Mouse (Mus musculus): Measurements from ENCODE around the gene Phf21a.

DNA sequence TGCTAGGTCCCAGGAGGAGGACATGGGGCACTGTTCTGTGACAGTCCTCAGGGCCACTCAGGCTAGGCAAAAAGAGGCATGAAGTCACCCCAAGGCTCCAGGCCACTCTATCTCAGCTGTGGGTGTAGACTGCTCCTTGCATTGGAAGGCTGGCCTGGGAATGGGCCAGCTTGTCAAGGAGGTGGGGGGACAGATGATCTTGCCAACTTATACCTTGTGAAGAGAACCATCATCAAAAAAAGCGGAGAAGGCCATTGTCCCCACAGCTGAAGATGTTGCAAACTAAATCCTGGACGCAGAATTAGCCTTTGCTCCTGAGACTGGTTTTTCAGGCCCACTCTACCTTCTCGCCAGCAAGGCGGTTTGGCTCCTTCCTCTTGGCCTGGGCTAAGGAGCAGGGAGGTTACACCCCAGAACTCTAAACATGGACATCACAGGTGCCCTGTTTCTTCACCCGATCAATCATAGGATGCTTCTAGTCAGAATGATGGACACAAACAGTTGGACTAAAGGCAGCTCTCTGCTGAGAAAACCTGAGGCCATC, 310.9 kb downstream of the Phf21a start:
- TF ChIP-seq CTCF (IDR thresholded peaks at IDR 0.05; ENCODE audit: low read depth) (no peak), EP300 (IDR thresholded peaks at IDR 0.05; ENCODE audit: low read depth) (no peak)
